Mouse (Mus musculus) hindbrain, embryonic 13.5 days (tissue): ENCODE measurements around the gene Pla2g15. TPM values are rescaled to one million over a fixed set of nuclear protein-coding genes. Genes with fewer than 3 reads are reported as not detected.

Source experiments
- ATAC-seq: fragments of 200-750 bp; cut with Nextera tagmentation; 2 replicates; pipeline ENCODE4 v1.8.0; 2017; ENCODE audit warnings: moderate TSS enrichment; ENCODE audit not compliant: low FRiP score
- H3K27ac ChIP-seq: fragments of 300-500 bp; sonication (generic); 2 replicates; pipeline ENCODE4 v1.5.1; 2015; ENCODE audit warnings: inconsistent platforms, mild to moderate bottlenecking, moderate library complexity
- H3K27me3 ChIP-seq: fragments of 300-500 bp; sonication (generic); 2 replicates; pipeline ENCODE4 v1.6.1; 2015; ENCODE audit warnings: mild to moderate bottlenecking, inconsistent platforms
- H3K36me3 ChIP-seq: fragments of 300-500 bp; sonication (generic); 2 replicates; pipeline ENCODE4 v1.6.1; 2015; ENCODE audit warnings: mild to moderate bottlenecking, inconsistent platforms
- H3K4me1 ChIP-seq: fragments of 300-500 bp; sonication (generic); replicated peaks from 2 replicates; pipeline ENCODE4 v1.6.1; 2015; ENCODE audit warnings: inconsistent platforms
- H3K4me2 ChIP-seq: fragments of 300-500 bp; sonication (generic); 2 replicates; pipeline ENCODE4 v1.6.1; 2015; ENCODE audit warnings: inconsistent platforms, mild to moderate bottlenecking, moderate library complexity
- H3K4me3 ChIP-seq: fragments of 300-500 bp; sonication (generic); 2 replicates; pipeline ENCODE4 v1.5.1; 2015; ENCODE audit warnings: mild to moderate bottlenecking, inconsistent platforms
- H3K9ac ChIP-seq: fragments of 300-500 bp; sonication (generic); 2 replicates; pipeline ENCODE4 v1.6.1; 2015; ENCODE audit warnings: mild to moderate bottlenecking, inconsistent platforms
- H3K9me3 ChIP-seq: fragments of 300-500 bp; sonication (generic); 2 replicates; pipeline ENCODE4 v1.6.1; 2016; ENCODE audit warnings: inconsistent platforms
- WGBS: fragments of 180-500 bp; shearing (Covaris S2); methylation state at CpG from one replicate; pipeline ENCODE4 v1.1.7; 2015; 5-methylcytosine and 5-hydroxymethylcytosine counted together
- polyA plus RNA-seq: library from polyadenylated mRNA; unstranded; fragments of >200 nt; fragmentation: Nextera tagmentation; extraction: Ambion mirVana; gene quantifications from 2 replicates; pipeline ENCODE4 v1.2.1, GENCODE M21; 2015

Pla2g15 gene
- polyA plus RNA-seq, result 20.0 and 22.3 TPM in 2 replicates

GRCm38 (mm10) chr8:106149801-106150652 lies at the start of gene Pla2g15:
Pla2g15 (plus strand) TSS chr8:106150399.
- no peaks in the 10 kb centered on the region for H3K9me3 ChIP-seq
- peak within 1 kb of the TSS; percentile 83 for H3K4me3 ChIP-seq
- peak within 1 kb of the TSS; percentile 84 for H3K9ac ChIP-seq
- 2% methylated on average over 38 of the region's 38 CpGs for WGBS
- no peaks in the 10 kb centered on the region for H3K27me3 ChIP-seq
- H3K27ac ChIP-seq, result peak within 1 kb of the TSS; percentile 71
- H3K4me2 ChIP-seq, result peak within 1 kb of the TSS; percentile 64
- peak; percentile 98 for ATAC-seq
- peaks cover 16% of the 10 kb centered on the region for H3K36me3 ChIP-seq
- peaks cover 24% of the 10 kb centered on the region for H3K4me1 ChIP-seq

- H3K27me3 ChIP-seq, result no peaks in the 10 kb centered on the region
- 94% methylated on average over 4 of the region's 4 CpGs for WGBS
- no peak overlapping the region for H3K4me2 ChIP-seq
- H3K9me3 ChIP-seq, result no peaks in the 10 kb centered on the region
- peaks cover 28% of the 10 kb centered on the region for H3K36me3 ChIP-seq
- H3K4me1 ChIP-seq, result no peaks in the 10 kb centered on the region
- H3K27ac ChIP-seq, result no peak overlapping the region
- no peak overlapping the region for H3K9ac ChIP-seq
- H3K4me3 ChIP-seq, result no peak overlapping the region
- ATAC-seq, result no peak
These were observed 47.9 kb upstream of the Pla2g15 start for GRCm38 (mm10) chr8:106102321-106102720.

DNA sequence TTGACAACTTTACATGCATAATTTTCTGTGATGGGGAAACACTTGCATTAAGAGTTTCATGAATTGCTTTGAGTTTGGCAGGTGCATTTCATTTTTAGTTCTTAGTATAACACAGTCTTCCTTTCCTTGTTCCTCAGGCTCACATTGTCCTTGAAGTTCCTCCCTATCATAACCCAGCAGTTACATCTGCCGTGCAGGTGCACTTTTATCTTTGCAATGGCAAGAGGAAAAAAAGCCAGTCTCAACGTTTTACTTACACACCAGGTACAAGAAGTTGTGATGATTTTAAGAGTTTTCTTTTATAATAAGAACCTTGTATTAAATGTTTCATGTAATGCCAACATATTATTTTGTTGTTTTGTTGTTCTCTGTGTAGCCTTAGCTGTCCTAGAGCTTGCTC lies 46.3 kb upstream of the Pla2g15 start:
- no peak overlapping the region for H3K27ac ChIP-seq
- H3K27me3 ChIP-seq, result no peaks in the 10 kb centered on the region
- WGBS, result 96% methylated on average over 2 of the region's 2 CpGs
- no peaks in the 10 kb centered on the region for H3K4me1 ChIP-seq
- no peak overlapping the region for H3K4me3 ChIP-seq
- H3K9ac ChIP-seq, result no peak overlapping the region
- peaks cover 41% of the 10 kb centered on the region for H3K36me3 ChIP-seq
- H3K4me2 ChIP-seq, result no peak overlapping the region
- ATAC-seq, result no peak
- no peaks in the 10 kb centered on the region for H3K9me3 ChIP-seq

DNA sequence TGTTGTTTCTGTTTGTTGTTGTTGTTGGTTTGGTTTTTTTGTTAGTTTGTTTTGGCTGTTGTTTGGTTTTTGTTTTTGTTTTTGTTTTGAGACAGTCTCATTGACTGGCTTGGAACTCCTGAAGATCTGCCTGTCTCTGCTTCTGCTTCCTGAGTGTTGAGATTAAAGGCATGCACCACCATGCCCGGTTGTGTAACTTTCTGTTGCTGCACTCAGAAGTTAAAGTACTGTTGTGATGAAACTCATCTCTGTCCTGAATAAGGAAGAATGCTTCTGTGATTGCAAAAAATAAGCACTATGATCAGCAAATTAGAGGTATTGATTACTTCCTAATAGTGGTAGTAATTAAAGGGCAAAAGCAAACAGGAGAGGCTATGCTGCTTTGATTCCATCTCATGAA lies 44.0 kb upstream of the Pla2g15 start:
- Histone ChIP-seq H3K4me3 (no peak overlapping the region), H3K27ac (no peak overlapping the region), H3K4me1 (no peaks in the 10 kb centered on the region), H3K36me3 (peaks cover 41% of the 10 kb centered on the region), H3K9ac (no peak overlapping the region), H3K4me2 (no peak overlapping the region), H3K9me3 (no peaks in the 10 kb centered on the region), H3K27me3 (no peaks in the 10 kb centered on the region)
- no peak for ATAC-seq
- 86% methylated on average over 1 of the region's 1 CpGs for WGBS

- no peaks in the 10 kb centered on the region for H3K4me1 ChIP-seq
- no peak overlapping the region for H3K4me3 ChIP-seq
- no peak overlapping the region for H3K27ac ChIP-seq
- no peaks in the 10 kb centered on the region for H3K9me3 ChIP-seq
- WGBS, result 99% methylated on average over 4 of the region's 4 CpGs
- no peak overlapping the region for H3K9ac ChIP-seq
- H3K36me3 ChIP-seq, result peaks cover 40% of the 10 kb centered on the region
- no peak for ATAC-seq
- no peak overlapping the region for H3K4me2 ChIP-seq
- no peaks in the 10 kb centered on the region for H3K27me3 ChIP-seq
These were observed 42.1 kb upstream of the Pla2g15 start for GRCm38 (mm10) chr8:106108080-106108479.

- no peak overlapping the region for H3K9ac ChIP-seq
- no peaks in the 10 kb centered on the region for H3K4me1 ChIP-seq
- 96% methylated on average over 3 of the region's 3 CpGs for WGBS
These were observed 41.5 kb upstream of the Pla2g15 start for GRCm38 (mm10) chr8:106108729-106109128.

DNA sequence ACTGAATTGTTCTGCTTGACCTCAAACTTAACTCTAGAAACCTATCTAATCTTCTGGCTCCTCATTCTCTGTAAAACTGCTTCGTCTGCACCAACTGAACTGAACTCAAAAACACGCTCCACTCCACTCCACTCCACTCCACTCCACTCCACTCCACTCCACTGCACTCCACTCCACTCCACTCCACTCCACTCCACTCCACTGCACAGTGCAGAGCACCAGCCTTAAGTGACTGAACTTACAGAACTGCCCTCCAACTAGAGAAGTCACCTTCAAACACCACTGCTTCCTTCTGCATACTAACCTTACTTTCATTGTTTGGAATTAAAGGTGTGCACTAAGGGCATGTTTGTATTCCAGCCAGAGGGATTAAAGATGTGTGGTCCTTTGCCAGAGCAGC lies 38.2 kb upstream of the Pla2g15 start:
- no peak overlapping the region for H3K27ac ChIP-seq
- no peaks in the 10 kb centered on the region for H3K9me3 ChIP-seq
- H3K27me3 ChIP-seq, result no peaks in the 10 kb centered on the region
- no peaks in the 10 kb centered on the region for H3K4me1 ChIP-seq
- WGBS, result 94% methylated on average over 2 of the region's 2 CpGs
- no peak for ATAC-seq
- no peak overlapping the region for H3K9ac ChIP-seq
- no peak overlapping the region for H3K4me3 ChIP-seq
- no peak overlapping the region for H3K4me2 ChIP-seq
- peaks cover 39% of the 10 kb centered on the region for H3K36me3 ChIP-seq

More at GRCm38 (mm10) chr8:106108729-106109128, 41.5 kb upstream of the Pla2g15 start:
- no peak overlapping the region for H3K4me2 ChIP-seq
- no peaks in the 10 kb centered on the region for H3K27me3 ChIP-seq
- no peak overlapping the region for H3K4me3 ChIP-seq
- H3K36me3 ChIP-seq, result peaks cover 37% of the 10 kb centered on the region
- H3K27ac ChIP-seq, result no peak overlapping the region
- no peaks in the 10 kb centered on the region for H3K9me3 ChIP-seq
- ATAC-seq, result no peak

DNA sequence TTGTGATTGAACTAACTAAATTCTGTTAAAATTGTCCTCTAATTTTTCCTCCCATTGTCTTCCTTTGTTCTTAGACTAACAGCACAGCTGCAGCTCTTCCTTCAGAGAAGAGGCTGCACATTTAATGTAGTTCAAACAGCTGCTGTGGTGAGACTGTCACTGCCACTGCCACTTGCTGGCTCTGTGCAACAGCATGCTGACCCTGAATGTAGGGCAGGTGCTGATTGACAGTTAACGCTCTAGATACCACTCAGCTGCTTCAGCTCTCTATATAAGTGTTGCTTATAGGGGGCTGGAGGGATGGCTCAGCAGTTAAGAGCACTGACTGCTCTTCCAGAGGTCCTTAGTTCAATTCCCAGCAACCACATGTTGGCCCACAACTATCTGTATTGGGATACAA lies 37.7 kb upstream of the Pla2g15 start:
- ATAC-seq, result no peak
- H3K4me3 ChIP-seq, result no peak overlapping the region
- no peaks in the 10 kb centered on the region for H3K9me3 ChIP-seq
- H3K27ac ChIP-seq, result no peak overlapping the region
- peaks cover 39% of the 10 kb centered on the region for H3K36me3 ChIP-seq
- no peaks in the 10 kb centered on the region for H3K27me3 ChIP-seq
- H3K4me1 ChIP-seq, result no peaks in the 10 kb centered on the region
- H3K4me2 ChIP-seq, result no peak overlapping the region
- no peak overlapping the region for H3K9ac ChIP-seq
- 93% methylated on average over 1 of the region's 1 CpGs for WGBS

- H3K9ac ChIP-seq, result no peak overlapping the region
- no peak overlapping the region for H3K27ac ChIP-seq
- H3K9me3 ChIP-seq, result no peaks in the 10 kb centered on the region
- H3K36me3 ChIP-seq, result peaks cover 28% of the 10 kb centered on the region
- no peak overlapping the region for H3K4me2 ChIP-seq
- 97% methylated on average over 3 of the region's 3 CpGs for WGBS
- H3K4me1 ChIP-seq, result no peaks in the 10 kb centered on the region
- ATAC-seq, result no peak
- H3K4me3 ChIP-seq, result no peak overlapping the region
- H3K27me3 ChIP-seq, result no peaks in the 10 kb centered on the region
These were observed 34.3 kb upstream of the Pla2g15 start for GRCm38 (mm10) chr8:106115897-106116296.

DNA sequence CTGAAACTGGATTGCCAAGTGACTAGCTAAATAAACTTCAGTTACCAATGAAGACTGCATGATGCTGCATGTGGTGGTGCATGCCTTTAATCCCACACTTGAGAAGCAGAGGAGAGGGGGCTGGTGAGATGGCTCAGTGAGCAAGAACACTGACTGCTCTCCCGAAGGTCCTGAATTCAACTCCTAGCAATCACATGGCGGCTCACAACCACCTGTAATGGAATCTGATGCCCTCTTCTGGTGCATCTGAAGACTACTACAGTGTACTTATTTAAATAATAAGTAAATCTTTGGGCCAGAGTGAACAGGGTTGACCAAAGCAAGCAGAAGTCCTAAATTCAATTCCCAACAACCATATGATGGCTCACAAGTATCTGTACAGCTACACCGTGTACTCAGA lies 26.8 kb upstream of the Pla2g15 start:
- Histone ChIP-seq H3K9ac (no peak overlapping the region), H3K4me2 (no peak overlapping the region), H3K36me3 (peaks cover 34% of the 10 kb centered on the region), H3K9me3 (no peaks in the 10 kb centered on the region), H3K4me3 (no peak overlapping the region), H3K27ac (no peak overlapping the region), H3K27me3 (no peaks in the 10 kb centered on the region), H3K4me1 (no peaks in the 10 kb centered on the region)
- ATAC-seq, result no peak
- 89% methylated on average over 3 of the region's 3 CpGs for WGBS

- H3K4me3 ChIP-seq, result no peak overlapping the region
- 75% methylated on average over 1 of the region's 1 CpGs for WGBS
These were observed 24.1 kb upstream of the Pla2g15 start for GRCm38 (mm10) chr8:106126055-106126454.

GRCm38 (mm10) chr8:106127054-106127453 lies 23.1 kb upstream of the Pla2g15 start:
- 0 out of 2 replicates have a peak, but pooled peaks cover under 1% of the 10 kb centered on the region for H3K27me3 ChIP-seq
- WGBS, result 76% methylated on average over 3 of the region's 3 CpGs
- H3K36me3 ChIP-seq, result peaks cover 53% of the 10 kb centered on the region
- no peak overlapping the region for H3K4me3 ChIP-seq
- H3K4me1 ChIP-seq, result no peaks in the 10 kb centered on the region
- no peak for ATAC-seq
- no peaks in the 10 kb centered on the region for H3K9me3 ChIP-seq
- no peak overlapping the region for H3K27ac ChIP-seq
- no peak overlapping the region for H3K9ac ChIP-seq
- no peak overlapping the region for H3K4me2 ChIP-seq

More at GRCm38 (mm10) chr8:106126055-106126454, 24.1 kb upstream of the Pla2g15 start:
- no peaks in the 10 kb centered on the region for H3K9me3 ChIP-seq
- no peak overlapping the region for H3K9ac ChIP-seq
- no peak overlapping the region for H3K4me2 ChIP-seq
- H3K27me3 ChIP-seq, result no peaks in the 10 kb centered on the region
- no peak for ATAC-seq
- no peak overlapping the region for H3K27ac ChIP-seq
- H3K4me1 ChIP-seq, result no peaks in the 10 kb centered on the region
- H3K36me3 ChIP-seq, result peaks cover 48% of the 10 kb centered on the region

DNA sequence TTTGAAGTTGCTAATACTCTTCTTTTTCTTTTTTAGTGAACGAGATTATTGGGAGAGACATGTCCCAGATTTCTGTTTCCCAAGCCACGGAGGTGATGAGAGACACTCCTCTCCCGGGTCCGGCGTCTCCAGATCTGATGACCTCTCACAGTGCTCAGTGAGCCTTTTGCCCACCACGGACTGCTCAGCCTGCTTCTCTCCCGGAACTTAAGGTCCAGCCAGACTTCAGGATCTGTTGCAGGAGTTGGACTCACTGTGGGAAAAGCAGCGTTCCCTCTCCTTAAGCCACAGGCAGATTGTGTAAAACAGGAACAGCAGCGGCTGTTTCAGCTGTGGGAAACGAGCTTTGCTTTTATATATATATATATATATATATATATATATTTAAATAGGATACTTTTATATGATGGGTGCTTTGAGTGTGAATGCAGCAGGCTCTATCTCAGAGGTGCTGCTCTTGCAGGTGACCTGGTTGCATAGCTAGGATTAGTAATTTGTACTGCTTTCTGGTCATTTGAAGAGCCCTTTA lies 22.3 kb upstream of the Pla2g15 start:
- Histone ChIP-seq H3K9me3 (no peaks in the 10 kb centered on the region), H3K9ac (no peak overlapping the region), H3K36me3 (peaks cover 62% of the 10 kb centered on the region), H3K27ac (no peak overlapping the region), H3K27me3 (peaks cover 9% of the 10 kb centered on the region), H3K4me1 (no peaks in the 10 kb centered on the region), H3K4me3 (no peak overlapping the region), H3K4me2 (no peak overlapping the region)
- ATAC-seq, result no peak
- 92% methylated on average over 10 of the region's 10 CpGs for WGBS
